Mouse (Mus musculus): ENCODE results near the gene Prune2.

Prune2 gene

DNA sequence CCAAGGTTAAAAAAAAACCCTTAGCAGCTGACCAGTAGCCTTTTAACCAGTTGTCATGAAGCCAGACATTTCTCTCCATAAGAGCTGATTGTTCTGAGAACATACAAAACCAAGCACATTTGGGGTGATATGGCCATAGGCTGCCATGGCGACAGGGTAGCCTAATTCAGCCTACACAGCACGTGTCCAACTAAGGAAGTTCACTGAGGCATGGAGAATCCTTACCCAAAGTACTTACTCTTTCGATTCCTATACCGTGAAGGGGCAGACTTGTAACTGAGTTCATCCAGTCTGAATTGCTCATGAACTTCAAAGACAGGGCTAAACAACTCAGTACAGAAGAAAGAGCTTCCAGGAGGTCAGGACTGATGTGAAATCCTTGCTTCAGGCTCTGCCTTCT is 299.6 kb downstream of the Prune2 start:
- DNase-seq (ENCODE audit: low read depth, low spot score), result no peak

DNA sequence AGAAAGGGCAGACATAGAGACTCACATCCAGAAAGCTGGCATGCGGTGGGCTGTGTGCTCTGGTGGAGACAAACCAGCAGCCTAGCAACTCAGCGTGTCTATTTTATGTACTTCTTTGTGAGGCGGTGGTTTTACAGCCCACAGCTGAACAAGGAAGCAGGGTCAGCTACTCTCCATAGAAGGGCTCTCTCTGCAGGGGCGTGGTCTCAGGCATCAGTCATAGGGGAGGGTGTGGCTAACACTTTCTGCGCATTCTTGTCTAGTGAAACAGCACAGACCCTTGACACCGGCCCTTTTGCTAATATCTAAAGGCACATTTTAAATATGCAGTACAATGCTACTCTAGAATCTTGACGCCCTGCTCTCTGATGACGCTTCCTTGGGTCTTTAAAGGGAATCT is 300.5 kb downstream of the Prune2 start:
- peak; percentile 64 for DNase-seq (ENCODE audit: low read depth, low spot score)

DNA sequence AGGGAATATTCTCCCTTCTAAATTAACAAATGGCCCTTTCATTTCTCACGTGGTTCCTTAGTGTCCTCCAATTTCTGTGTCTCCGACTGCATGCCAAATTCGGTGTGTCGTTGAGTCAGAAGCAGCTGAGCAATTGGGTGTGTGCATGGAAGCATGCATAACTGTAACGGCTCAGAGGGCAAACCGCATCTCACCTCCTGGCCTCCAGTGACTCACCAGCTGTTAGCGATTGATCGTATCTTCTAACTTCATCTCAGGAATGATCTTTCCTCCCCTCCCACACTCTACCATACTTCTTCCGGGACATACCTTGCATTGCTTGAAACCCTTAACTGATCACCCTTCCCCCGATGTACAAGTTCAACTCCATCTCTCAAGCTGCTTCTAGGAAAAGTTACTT is 300.9 kb downstream of the Prune2 start:
- peak; percentile 23 for DNase-seq (ENCODE audit: low read depth, low spot score)

GRCm38 (mm10) chr19:17263181-17263580 is 307.3 kb downstream of the Prune2 start:
- DNase-seq (ENCODE audit: low read depth, low spot score), result no peak

DNA sequence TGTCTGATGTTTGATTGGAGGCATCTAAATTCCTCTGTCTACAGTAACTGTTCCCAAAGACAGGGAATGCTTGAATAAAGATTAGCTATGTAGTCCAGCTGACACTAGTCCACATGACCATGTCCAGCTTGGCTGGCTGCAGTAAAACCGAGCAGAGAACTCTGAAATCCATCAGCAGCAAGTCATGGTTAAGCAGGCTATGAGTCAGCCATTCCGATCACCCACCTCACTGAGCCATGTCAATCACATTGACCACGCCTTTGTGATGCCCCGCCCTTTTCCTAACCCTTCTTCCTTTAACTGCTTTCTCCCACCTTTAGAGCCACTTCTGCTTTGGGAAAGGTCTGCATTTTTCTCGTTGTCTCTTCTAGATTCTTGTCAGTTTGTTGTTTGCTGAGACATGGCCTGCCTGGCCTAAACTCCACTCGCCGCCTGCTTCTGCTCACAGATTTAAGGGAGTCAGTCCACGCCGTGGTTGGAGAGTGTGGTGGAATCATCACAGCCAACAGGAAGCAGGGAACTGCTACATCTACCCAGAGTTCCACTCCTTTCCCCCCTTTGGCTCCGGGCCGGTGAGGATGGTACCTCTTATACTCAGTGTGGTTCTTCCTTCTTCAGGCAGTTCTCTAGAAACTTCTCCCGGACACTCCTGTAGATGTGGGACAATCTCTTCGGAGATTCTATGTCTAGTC is 307.9 kb downstream of the Prune2 start:
- peak; percentile 61 for DNase-seq (ENCODE audit: low read depth, low spot score)

GRCm38 (mm10) chr19:17264481-17265196 is 308.7 kb downstream of the Prune2 start:
- no peak for DNase-seq (ENCODE audit: low read depth, low spot score)

DNA sequence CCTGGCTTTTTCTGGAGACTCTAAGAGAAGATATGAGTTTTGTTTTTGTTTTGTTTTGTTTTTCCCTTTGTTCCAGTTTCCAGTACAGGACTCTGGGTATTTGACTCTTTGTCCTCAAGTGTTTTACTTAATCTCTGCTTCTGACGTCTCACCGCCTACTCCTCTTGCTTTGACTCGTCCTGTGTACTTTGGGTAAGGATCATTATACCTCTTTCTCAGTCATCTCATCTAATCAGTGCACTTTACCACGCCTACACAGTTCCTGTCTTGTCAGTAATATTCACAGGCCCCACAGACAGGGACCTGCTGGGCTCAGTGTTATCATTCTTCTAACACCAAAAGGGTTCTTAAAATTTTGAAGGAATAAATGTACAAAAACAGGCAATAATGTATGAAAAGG is 312.8 kb downstream of the Prune2 start:
- DNase-seq (ENCODE audit: low read depth, low spot score), result no peak

DNA sequence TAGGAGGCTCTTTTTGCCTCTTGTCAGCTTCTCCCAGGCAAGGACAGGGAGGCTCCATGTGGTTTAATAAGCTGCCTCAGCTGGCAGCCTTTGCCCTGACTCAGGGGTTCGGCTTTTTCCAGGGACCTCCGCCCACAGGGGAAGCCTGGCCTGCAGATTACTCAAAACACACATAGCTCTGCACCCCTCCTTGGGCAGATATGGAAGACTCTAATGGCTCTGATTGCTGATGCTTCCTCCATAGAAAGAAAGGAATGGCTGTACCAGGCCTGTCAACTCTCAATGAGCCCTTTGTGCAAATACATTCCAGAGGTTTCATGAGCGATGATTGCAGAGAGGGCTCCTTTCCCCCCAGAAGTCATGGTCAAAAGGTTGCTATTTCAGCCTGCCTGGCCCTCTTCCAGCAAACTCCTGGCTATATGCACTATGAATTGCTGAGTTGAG is 315.3 kb downstream of the Prune2 start:
- DNase-seq (ENCODE audit: low read depth, low spot score), result no peak

- no peak for DNase-seq (ENCODE audit: low read depth, low spot score)
Measured at GRCm38 (mm10) chr19:17272988-17273387, 317.1 kb downstream of the Prune2 start.
